Mouse (Mus musculus): ENCODE measurements around the gene Hspa1a. TPM values are rescaled to one million over a fixed set of nuclear protein-coding genes. Genes with fewer than 3 reads are reported as not detected.
"Not testable (repeated sequence)": the region's sequence is repeated elsewhere in the genome, so short reads cannot be mapped to it uniquely, and the experiment has no call there.

Hspa1a gene
- polyA plus RNA-seq, 1 experiment = 6.3 TPM

- Histone ChIP-seq H3K4me1 (ENCODE audit: control insufficient read depth, insufficient read depth, insufficient read length, low read length) (no peaks in the 10 kb centered on the region), H3K4me3 (ENCODE audit: insufficient read depth, low read depth, low read length) (no peak overlapping the region)
Observed at GRCm38 (mm10) chr17:35005158-35005557, 33.2 kb upstream of the Hspa1a start.

GRCm38 (mm10) chr17:35004075-35004717, 32.2 kb upstream of the Hspa1a start:
- H3K27ac ChIP-seq (replicated peaks; ENCODE audit: low read depth, low read length) = no peak overlapping the region
- H3K4me1 ChIP-seq (ENCODE audit: control insufficient read depth, insufficient read depth, insufficient read length, low read length) = no peaks in the 10 kb centered on the region
- H3K4me3 ChIP-seq (ENCODE audit: insufficient read depth, low read depth, low read length) = no peak overlapping the region

More at GRCm38 (mm10) chr17:35005158-35005557, 33.2 kb upstream of the Hspa1a start:
- H3K27ac ChIP-seq (replicated peaks; ENCODE audit: low read depth, low read length) = no peak overlapping the region

- Histone ChIP-seq H3K4me3 (ENCODE audit: insufficient read depth, low read depth, low read length) (no peak overlapping the region), H3K27ac (replicated peaks; ENCODE audit: low read depth, low read length) (no peak overlapping the region), H3K4me1 (ENCODE audit: control insufficient read depth, insufficient read depth, insufficient read length, low read length) (no peaks in the 10 kb centered on the region)
Observed at GRCm38 (mm10) chr17:35003022-35003838, 31.3 kb upstream of the Hspa1a start.

GRCm38 (mm10) chr17:35002153-35002865, 30.4 kb upstream of the Hspa1a start:
- Histone ChIP-seq H3K4me1 (ENCODE audit: control insufficient read depth, insufficient read depth, insufficient read length, low read length) (no peaks in the 10 kb centered on the region), H3K27ac (replicated peaks; ENCODE audit: low read depth, low read length) (no peak overlapping the region; the same call in 1 of the 2 replicates), H3K4me3 (ENCODE audit: insufficient read depth, low read depth, low read length) (peak overlapping the region; percentile 67)

- Histone ChIP-seq H3K27ac (replicated peaks; ENCODE audit: low read depth, low read length) (peak overlapping the region; percentile 94), H3K4me1 (ENCODE audit: control insufficient read depth, insufficient read depth, insufficient read length, low read length) (no peaks in the 10 kb centered on the region), H3K4me3 (ENCODE audit: insufficient read depth, low read depth, low read length) (peak overlapping the region; percentile 67)
Observed at GRCm38 (mm10) chr17:35001452-35002152, 29.6 kb upstream of the Hspa1a start.

GRCm38 (mm10) chr17:35000717-35001451, 28.9 kb upstream of the Hspa1a start, which contains the start of gene Vars:
Vars (plus strand) TSS chr17:35000987.
- Histone ChIP-seq H3K27ac (replicated peaks; ENCODE audit: low read depth, low read length) (peak within 1 kb of the TSS; percentile 94), H3K4me3 (ENCODE audit: insufficient read depth, low read depth, low read length) (peak within 1 kb of the TSS; percentile 67), H3K4me1 (ENCODE audit: control insufficient read depth, insufficient read depth, insufficient read length, low read length) (no peaks in the 10 kb centered on the region)

- Histone ChIP-seq H3K4me3 (ENCODE audit: insufficient read depth, low read depth, low read length) (peak overlapping the region; percentile 67), H3K27ac (replicated peaks; ENCODE audit: low read depth, low read length) (peak overlapping the region; percentile 94)
- not testable (repeated sequence) for H3K4me1 ChIP-seq (ENCODE audit: control insufficient read depth, insufficient read depth, insufficient read length, low read length)
Observed at GRCm38 (mm10) chr17:34999871-35000716, 28.1 kb upstream of the Hspa1a start.

- peak overlapping the region; percentile 53; the same call in 1 of the 2 replicates for H3K4me3 ChIP-seq (ENCODE audit: insufficient read depth, low read depth, low read length)
Observed at GRCm38 (mm10) chr17:34998526-34999430, 26.8 kb upstream of the Hspa1a start.

GRCm38 (mm10) chr17:34997142-34997483, 25.2 kb upstream of the Hspa1a start:
- Histone ChIP-seq H3K4me3 (ENCODE audit: insufficient read depth, low read depth, low read length) (no peak overlapping the region), H3K27ac (replicated peaks; ENCODE audit: low read depth, low read length) (no peak overlapping the region), H3K4me1 (ENCODE audit: control insufficient read depth, insufficient read depth, insufficient read length, low read length) (no peaks in the 10 kb centered on the region)

More at GRCm38 (mm10) chr17:34998526-34999430, 26.8 kb upstream of the Hspa1a start:
- H3K4me1 ChIP-seq (ENCODE audit: control insufficient read depth, insufficient read depth, insufficient read length, low read length) = no peaks in the 10 kb centered on the region
- peak overlapping the region; percentile 18; the same call in 1 of the 2 replicates for H3K27ac ChIP-seq (replicated peaks; ENCODE audit: low read depth, low read length)

- H3K27ac ChIP-seq (replicated peaks; ENCODE audit: low read depth, low read length) = no peak overlapping the region
- H3K4me3 ChIP-seq (ENCODE audit: insufficient read depth, low read depth, low read length) = no peak overlapping the region
- H3K4me1 ChIP-seq (ENCODE audit: control insufficient read depth, insufficient read depth, insufficient read length, low read length) = no peaks in the 10 kb centered on the region
Observed at GRCm38 (mm10) chr17:34996411-34997141, 24.6 kb upstream of the Hspa1a start.

GRCm38 (mm10) chr17:34995927-34996326, 24.0 kb upstream of the Hspa1a start:
- H3K4me3 ChIP-seq (ENCODE audit: insufficient read depth, low read depth, low read length); H3K27ac ChIP-seq (replicated peaks; ENCODE audit: low read depth, low read length); H3K4me1 ChIP-seq (ENCODE audit: control insufficient read depth, insufficient read depth, insufficient read length, low read length): not testable (repeated sequence)

GRCm38 (mm10) chr17:34995192-34995591, 23.2 kb upstream of the Hspa1a start:
- not testable (repeated sequence) for H3K4me3 ChIP-seq (ENCODE audit: insufficient read depth, low read depth, low read length); H3K27ac ChIP-seq (replicated peaks; ENCODE audit: low read depth, low read length); H3K4me1 ChIP-seq (ENCODE audit: control insufficient read depth, insufficient read depth, insufficient read length, low read length)
